Mouse (Mus musculus): Measurements from ENCODE around the gene Cxcr2. TPM values are rescaled to one million over a fixed set of nuclear protein-coding genes. Genes with fewer than 3 reads are reported as not detected.

The Cxcr2 gene
- total and polyA plus RNA-seq, 3 experiments, result 0.14 to 1.3 (median 0.52) TPM

GRCm38 (mm10) chr1:74110932-74111695, 42.7 kb upstream of the Cxcr2 start:
- H3K36me3 ChIP-seq (ENCODE audit: control insufficient read depth, insufficient read depth, low read length), result no peaks in the 10 kb centered on the region
- H3K4me3 ChIP-seq, result no peak overlapping the region
- H3K27me3 ChIP-seq (ENCODE audit: control insufficient read depth, insufficient read depth, low read length), result no peaks in the 10 kb centered on the region
- peaks cover 11% of the 10 kb centered on the region for H3K4me1 ChIP-seq (ENCODE audit: control insufficient read depth, insufficient read depth, low read length)
- peak overlapping the region; percentile 33 for H3K27ac ChIP-seq
- 40% methylated on average over 8 of the region's 8 CpGs for whole genome bisulfite sequencing
- intact Hi-C loops (cut with DNase I), result no loop called here
- TF ChIP-seq EP300 (IDR thresholded peaks at IDR 0.05; ENCODE audit: insufficient read depth, low read depth, low read length) (no peak), POLR2A (IDR thresholded peaks at IDR 0.05; ENCODE audit: insufficient read depth, low read depth, low read length) (no peak), CTCF (IDR thresholded peaks at IDR 0.05) (no peak)
- DNase-seq, result no peak
- no peaks in the 10 kb centered on the region for H3K79me2 ChIP-seq (replicated peaks; ENCODE audit: control insufficient read depth, insufficient read depth, low read length)
- no peak overlapping the region for H3K9ac ChIP-seq (ENCODE audit: low read depth, low read length)

GRCm38 (mm10) chr1:74111696-74112030, 42.1 kb upstream of the Cxcr2 start:
- no peak for DNase-seq
- H3K79me2 ChIP-seq (replicated peaks; ENCODE audit: control insufficient read depth, insufficient read depth, low read length), result no peaks in the 10 kb centered on the region
- peak overlapping the region; percentile 33; the same call in 1 of the 2 replicates for H3K27ac ChIP-seq
- H3K4me1 ChIP-seq (ENCODE audit: control insufficient read depth, insufficient read depth, low read length), result peaks cover 8% of the 10 kb centered on the region; the same call in 1 of the 2 replicates
- H3K36me3 ChIP-seq (ENCODE audit: control insufficient read depth, insufficient read depth, low read length), result no peaks in the 10 kb centered on the region
- no peak overlapping the region for H3K9ac ChIP-seq (ENCODE audit: low read depth, low read length)
- intact Hi-C loops (cut with DNase I), result no loop called here
- no peaks in the 10 kb centered on the region; the same call in 1 of the 2 replicates for H3K27me3 ChIP-seq (ENCODE audit: control insufficient read depth, insufficient read depth, low read length)
- no peak overlapping the region for H3K4me3 ChIP-seq
- WGBS, result 65% methylated on average over 6 of the region's 6 CpGs
- TF ChIP-seq EP300 (IDR thresholded peaks at IDR 0.05; ENCODE audit: insufficient read depth, low read depth, low read length), result no peak
- no peak for TF ChIP-seq CTCF (IDR thresholded peaks at IDR 0.05)
- no peak for TF ChIP-seq POLR2A (IDR thresholded peaks at IDR 0.05; ENCODE audit: insufficient read depth, low read depth, low read length)

GRCm38 (mm10) chr1:74113071-74113470, 40.7 kb upstream of the Cxcr2 start:
- peak in 1 of 2 experiments; percentile 60 for DNase-seq
- TF ChIP-seq CTCF (IDR thresholded peaks at IDR 0.05) (no peak), EP300 (IDR thresholded peaks at IDR 0.05; ENCODE audit: insufficient read depth, low read depth, low read length) (peak; percentile 49; the same call in 1 of the 2 replicates), POLR2A (IDR thresholded peaks at IDR 0.05; ENCODE audit: insufficient read depth, low read depth, low read length) (no peak)
- H3K4me1 ChIP-seq (ENCODE audit: control insufficient read depth, insufficient read depth, low read length), result peaks cover 12% of the 10 kb centered on the region; the same call in 1 of the 2 replicates

GRCm38 (mm10) chr1:74117876-74118275, 35.9 kb upstream of the Cxcr2 start:
- no peaks in the 10 kb centered on the region for H3K79me2 ChIP-seq (replicated peaks; ENCODE audit: control insufficient read depth, insufficient read depth, low read length)
- peaks cover 11% of the 10 kb centered on the region; the same call in 1 of the 2 replicates for H3K4me1 ChIP-seq (ENCODE audit: control insufficient read depth, insufficient read depth, low read length)
- TF ChIP-seq POLR2A (IDR thresholded peaks at IDR 0.05; ENCODE audit: insufficient read depth, low read depth, low read length) (no peak), CTCF (IDR thresholded peaks at IDR 0.05) (no peak), EP300 (IDR thresholded peaks at IDR 0.05; ENCODE audit: insufficient read depth, low read depth, low read length) (no peak)
- no peaks in the 10 kb centered on the region for H3K36me3 ChIP-seq (ENCODE audit: control insufficient read depth, insufficient read depth, low read length)
- intact Hi-C loops (cut with DNase I), result no loop called here
- no peaks in the 10 kb centered on the region; the same call in 1 of the 2 replicates for H3K27me3 ChIP-seq (ENCODE audit: control insufficient read depth, insufficient read depth, low read length)
- no peak overlapping the region for H3K9ac ChIP-seq (ENCODE audit: low read depth, low read length)
- no peak overlapping the region for H3K4me3 ChIP-seq
- 57% methylated on average over 6 of the region's 6 CpGs for WGBS
- DNase-seq, result peak; percentile 40 to 64
- H3K27ac ChIP-seq, result peak overlapping the region; percentile 52

More at GRCm38 (mm10) chr1:74113071-74113470, 40.7 kb upstream of the Cxcr2 start:
- peak overlapping the region; percentile 39 for H3K27ac ChIP-seq
- WGBS, result 41% methylated on average over 3 of the region's 3 CpGs
- H3K27me3 ChIP-seq (ENCODE audit: control insufficient read depth, insufficient read depth, low read length), result no peaks in the 10 kb centered on the region; the same call in 1 of the 2 replicates
- no peaks in the 10 kb centered on the region for H3K79me2 ChIP-seq (replicated peaks; ENCODE audit: control insufficient read depth, insufficient read depth, low read length)
- no peak overlapping the region for H3K9ac ChIP-seq (ENCODE audit: low read depth, low read length)
- no peaks in the 10 kb centered on the region for H3K36me3 ChIP-seq (ENCODE audit: control insufficient read depth, insufficient read depth, low read length)
- no peak overlapping the region for H3K4me3 ChIP-seq
- intact Hi-C loops (cut with DNase I), result no loop called here

GRCm38 (mm10) chr1:74119115-74119514, 34.7 kb upstream of the Cxcr2 start:
- H3K36me3 ChIP-seq (ENCODE audit: control insufficient read depth, insufficient read depth, low read length), result no peaks in the 10 kb centered on the region
- H3K9ac ChIP-seq (ENCODE audit: low read depth, low read length), result no peak overlapping the region
- 55% methylated on average over 1 of the region's 1 CpGs for WGBS
- H3K27ac ChIP-seq, result peak overlapping the region; percentile 52
- H3K27me3 ChIP-seq (ENCODE audit: control insufficient read depth, insufficient read depth, low read length), result no peaks in the 10 kb centered on the region; the same call in 1 of the 2 replicates
- peaks cover 10% of the 10 kb centered on the region; the same call in 1 of the 2 replicates for H3K4me1 ChIP-seq (ENCODE audit: control insufficient read depth, insufficient read depth, low read length)
- DNase-seq, result peak; percentile 46 to 69
- TF ChIP-seq CTCF (IDR thresholded peaks at IDR 0.05), result no peak
- no peak for TF ChIP-seq EP300 (IDR thresholded peaks at IDR 0.05; ENCODE audit: insufficient read depth, low read depth, low read length)
- no peak overlapping the region for H3K4me3 ChIP-seq
- intact Hi-C loops (cut with DNase I), result no loop called here
- H3K79me2 ChIP-seq (replicated peaks; ENCODE audit: control insufficient read depth, insufficient read depth, low read length), result no peaks in the 10 kb centered on the region

GRCm38 (mm10) chr1:74121138-74121537, 32.7 kb upstream of the Cxcr2 start:
- TF ChIP-seq EP300 (IDR thresholded peaks at IDR 0.05; ENCODE audit: insufficient read depth, low read depth, low read length), result no peak
- TF ChIP-seq CTCF (IDR thresholded peaks at IDR 0.05), result no peak
- TF ChIP-seq POLR2A (IDR thresholded peaks at IDR 0.05; ENCODE audit: insufficient read depth, low read depth, low read length), result no peak
- Histone ChIP-seq H3K27ac (no peak overlapping the region; the same call in 1 of the 2 replicates), H3K4me3 (no peak overlapping the region), H3K4me1 (ENCODE audit: control insufficient read depth, insufficient read depth, low read length) (peaks cover 11% of the 10 kb centered on the region), H3K9ac (ENCODE audit: low read depth, low read length) (no peak overlapping the region), H3K79me2 (replicated peaks; ENCODE audit: control insufficient read depth, insufficient read depth, low read length) (no peaks in the 10 kb centered on the region), H3K36me3 (ENCODE audit: control insufficient read depth, insufficient read depth, low read length) (no peaks in the 10 kb centered on the region), H3K27me3 (ENCODE audit: control insufficient read depth, insufficient read depth, low read length) (no peaks in the 10 kb centered on the region; the same call in 1 of the 2 replicates)
- intact Hi-C loops (cut with DNase I), result loop anchor here (2.0 to 5.0 kb wide), 2 partner anchors 16 to 124 kb away; no protein-coding TSS in a partner anchor
- 58% methylated on average over 7 of the region's 7 CpGs for WGBS
- no peak for DNase-seq

Data from heart, adult 2 months (tissue).